Mouse (Mus musculus): ENCODE data around the gene Kcna2.

Kcna2 gene

DNA sequence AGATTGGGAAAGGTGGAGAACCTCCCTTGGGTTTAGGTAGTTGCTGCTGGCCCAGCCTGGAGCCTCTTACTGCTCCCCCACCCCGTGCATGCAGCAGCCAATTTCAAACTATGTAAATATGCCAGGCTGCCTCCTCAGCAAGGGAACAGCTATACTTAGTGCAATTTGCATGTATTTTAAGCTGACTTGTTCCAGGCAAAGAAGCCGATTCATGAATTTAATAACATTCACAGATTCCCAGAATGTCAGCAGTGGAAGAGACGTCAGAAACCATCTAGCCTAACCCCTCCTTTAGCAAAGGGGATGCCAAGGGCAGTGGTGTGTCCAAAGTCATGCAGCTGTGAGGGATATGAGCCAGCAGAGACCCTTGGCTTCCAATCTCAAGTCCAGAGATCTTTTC lies 27.5 kb downstream of the Kcna2 start:
- CTCF ChIA-PET: no interaction called here
- POLR2A ChIA-PET: no interaction called here

DNA sequence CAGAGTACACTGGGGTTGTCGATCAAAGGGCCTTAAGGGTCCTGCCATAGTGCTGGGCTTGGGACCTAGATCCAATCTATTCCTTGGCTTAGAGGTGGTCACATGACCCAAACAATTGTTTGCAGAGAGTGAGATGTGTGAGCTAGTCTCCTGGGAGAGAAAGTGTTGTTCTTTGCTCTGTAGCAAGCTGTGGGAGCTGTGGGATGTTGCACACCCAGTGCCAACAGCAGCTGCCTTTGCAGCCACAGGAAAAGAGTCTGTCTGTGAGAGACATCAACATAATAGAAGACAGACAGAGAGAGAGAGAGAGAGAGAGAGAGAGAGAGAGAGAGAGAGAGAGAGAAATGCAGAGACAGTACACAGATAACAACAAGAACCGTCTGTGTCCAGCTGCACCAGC lies 28.3 kb downstream of the Kcna2 start:
- ChIA-PET POLR2A (interaction anchor here in 1 of 4 experiments (0.8 kb wide), 1 partner anchor 204 kb away, joined by 3 read pairs; the partner anchor contains the start of gene Rbm15), CTCF (interaction anchor here in 2 of 4 experiments (0.6 kb wide), 3 partner anchors 160 to 1607 kb away, joined by 3 to 6 read pairs (median 3); no protein-coding TSS in a partner anchor)

DNA sequence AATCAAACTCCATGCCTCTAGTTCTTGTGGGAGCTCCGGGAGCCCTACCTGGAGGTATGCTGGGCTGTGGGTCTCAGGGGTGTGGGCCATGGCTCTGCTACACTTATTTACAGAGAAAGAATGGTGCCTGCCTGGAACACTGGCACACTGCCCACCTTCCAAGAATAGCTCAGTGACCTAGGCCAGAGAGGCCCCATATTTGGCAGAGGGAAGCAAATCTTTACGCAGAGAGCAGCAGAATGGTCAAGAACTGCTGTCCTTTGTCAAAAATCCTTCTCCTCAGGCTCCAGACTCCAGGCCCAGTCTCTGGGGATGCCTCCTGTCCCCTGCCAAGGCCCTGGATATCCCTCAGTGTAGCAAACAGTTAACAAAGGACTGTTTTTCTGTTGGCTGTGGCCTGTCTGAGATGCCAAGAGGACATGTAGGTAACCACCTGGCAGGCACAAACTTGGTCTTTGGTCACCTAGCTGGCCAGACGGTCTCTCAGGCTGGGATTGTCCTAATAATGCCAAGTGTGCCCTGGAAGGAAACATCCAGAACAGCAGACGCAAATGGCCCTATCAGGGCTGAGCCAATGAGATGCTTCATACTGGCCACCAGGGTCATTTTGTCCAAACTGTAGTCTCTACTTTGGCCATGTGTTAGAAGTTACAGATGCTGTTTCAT lies 29.8 kb downstream of the Kcna2 start:
- ChIA-PET POLR2A (no interaction called here), CTCF (no interaction called here)

DNA sequence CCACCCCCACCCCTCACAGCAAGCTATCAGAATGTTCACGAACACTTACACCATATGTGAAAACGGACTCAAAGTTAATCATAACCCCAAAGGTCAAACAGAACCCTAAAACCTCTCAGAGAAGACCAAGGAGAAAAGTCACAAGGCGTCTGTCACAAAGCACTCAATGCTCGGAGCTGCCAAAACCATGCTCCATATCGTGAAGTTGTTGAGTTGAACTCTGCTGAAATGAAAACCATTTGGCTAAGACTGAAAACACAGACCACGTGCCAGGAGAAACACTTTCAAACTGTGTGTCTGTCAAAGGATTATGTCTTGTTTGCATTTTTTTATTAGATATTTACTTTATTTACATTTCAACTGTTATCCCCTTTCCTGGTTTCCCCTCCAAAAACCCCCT lies 30.9 kb downstream of the Kcna2 start:
- POLR2A ChIA-PET: no interaction called here
- CTCF ChIA-PET: interaction anchor here in 1 of 4 experiments (0.6 kb wide), 1 partner anchor 108 kb away, joined by 9 read pairs; no protein-coding TSS in a partner anchor

DNA sequence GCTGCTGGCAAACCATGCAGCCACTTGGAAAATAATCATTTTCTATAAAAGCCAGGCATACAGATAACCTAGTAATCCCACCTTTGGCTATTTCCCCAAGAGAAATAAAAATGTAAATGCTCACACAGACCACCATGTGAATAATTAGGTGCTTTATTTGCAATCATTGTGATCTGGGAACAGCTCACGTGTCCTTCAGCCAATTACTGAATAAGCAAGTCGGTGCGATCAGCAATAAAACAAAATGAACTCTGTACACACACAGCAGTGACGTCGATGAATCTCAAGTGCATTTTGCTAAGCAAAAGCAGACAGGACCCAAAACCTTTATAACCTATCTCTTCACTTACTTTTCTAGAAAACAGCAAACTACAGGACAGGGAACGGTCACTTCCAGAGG lies 31.7 kb downstream of the Kcna2 start:
- POLR2A ChIA-PET: no interaction called here

DNA sequence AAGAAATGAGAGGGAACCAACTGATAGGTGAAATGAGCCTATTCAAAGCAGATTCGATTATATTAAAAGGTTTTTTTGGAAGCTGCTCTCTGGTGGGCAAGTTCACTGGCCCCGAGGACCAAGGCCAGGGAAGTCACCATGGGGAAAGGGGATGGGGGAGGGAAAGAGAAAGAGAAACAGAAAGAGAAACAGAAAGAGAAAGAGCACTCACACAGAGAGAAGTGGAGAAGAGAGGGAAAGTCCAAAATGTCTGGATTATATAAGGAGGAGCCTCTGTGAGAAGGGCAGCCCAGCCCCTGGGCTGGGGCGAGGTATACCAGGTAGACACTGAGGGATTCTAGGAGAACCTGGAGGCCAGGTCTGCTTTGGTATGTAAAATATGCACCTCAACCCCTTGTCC lies 33.5 kb downstream of the Kcna2 start:
- CTCF ChIA-PET: no interaction called here
- POLR2A ChIA-PET: no interaction called here

More for the DNA sequence above, 31.7 kb downstream of the Kcna2 start:
- CTCF ChIA-PET: no interaction called here

DNA sequence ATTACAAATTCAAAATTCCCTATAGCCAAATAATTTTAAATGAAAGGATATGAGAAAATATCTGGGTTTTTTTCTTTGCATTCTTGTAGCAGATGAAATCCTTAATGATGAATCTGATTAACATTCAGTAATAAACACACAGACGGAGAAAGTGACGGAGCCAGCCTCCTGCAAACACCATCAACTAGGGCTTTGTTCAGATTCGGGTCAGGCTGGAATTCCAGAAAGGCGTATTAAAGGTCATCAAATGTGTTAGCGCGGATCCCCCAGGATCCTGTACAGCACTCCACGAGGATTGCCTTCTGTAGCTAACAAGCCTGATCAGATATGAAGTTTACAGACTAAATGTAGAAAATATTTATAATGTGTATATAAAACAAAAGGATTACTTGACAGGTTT lies 46.2 kb downstream of the Kcna2 start:
- POLR2A ChIA-PET: no interaction called here
- CTCF ChIA-PET: no interaction called here

DNA sequence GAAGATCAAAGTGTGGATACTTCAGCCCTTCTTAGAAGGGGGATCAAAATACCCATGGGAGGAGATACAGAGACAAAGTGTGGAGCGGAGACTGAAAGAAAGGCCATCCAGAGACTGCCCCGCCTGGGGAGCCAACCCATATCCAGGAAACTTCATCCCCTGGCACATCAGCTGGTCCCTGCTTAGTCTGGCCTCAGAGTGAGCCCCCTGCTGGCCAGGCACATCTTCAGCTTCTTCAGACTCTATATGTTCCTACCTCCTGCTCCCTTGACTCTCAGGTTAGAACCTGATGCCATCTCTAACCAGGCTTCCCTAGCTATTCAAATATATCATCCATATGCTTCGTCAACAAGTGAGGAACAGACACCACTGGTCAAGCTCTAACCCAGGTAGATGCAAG lies 48.1 kb downstream of the Kcna2 start:
- ChIA-PET CTCF (interaction anchor here (0.6 to 1.8 kb wide), 12 partner anchors 10 to 244 kb away, joined by 3 to 14 read pairs (median 4); no protein-coding TSS in a partner anchor), POLR2A (interaction anchor here in 1 of 4 experiments (1.1 kb wide), 1 partner anchor 23 kb away, joined by 4 read pairs; no protein-coding TSS in a partner anchor)

DNA sequence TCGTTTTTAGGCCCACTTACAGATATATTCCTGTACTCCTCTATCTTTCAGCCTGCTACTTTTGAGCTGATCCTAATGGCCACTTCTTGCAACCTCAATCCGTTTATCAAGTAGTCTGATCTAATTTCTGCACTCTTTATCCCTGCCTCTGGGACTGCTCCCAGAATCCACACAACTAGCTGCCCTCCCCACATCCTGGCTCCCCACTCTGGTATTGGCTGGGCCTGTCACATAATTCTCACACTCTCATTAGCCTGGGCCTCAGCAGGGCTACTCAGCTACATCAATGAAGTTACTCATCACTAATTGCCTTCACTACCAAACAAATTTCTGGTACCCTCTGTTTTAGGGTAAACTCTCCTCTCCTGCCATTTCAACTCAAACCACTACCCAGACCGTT lies 49.5 kb downstream of the Kcna2 start:
- ChIA-PET CTCF (interaction anchor here in 2 of 4 experiments (0.6 to 1.5 kb wide), 2 partner anchors 9 kb away, joined by 3 read pairs; no protein-coding TSS in a partner anchor), POLR2A (interaction anchor here in 1 of 4 experiments (0.5 kb wide), 1 partner anchor 242 kb away, joined by 5 read pairs; no protein-coding TSS in a partner anchor)

DNA sequence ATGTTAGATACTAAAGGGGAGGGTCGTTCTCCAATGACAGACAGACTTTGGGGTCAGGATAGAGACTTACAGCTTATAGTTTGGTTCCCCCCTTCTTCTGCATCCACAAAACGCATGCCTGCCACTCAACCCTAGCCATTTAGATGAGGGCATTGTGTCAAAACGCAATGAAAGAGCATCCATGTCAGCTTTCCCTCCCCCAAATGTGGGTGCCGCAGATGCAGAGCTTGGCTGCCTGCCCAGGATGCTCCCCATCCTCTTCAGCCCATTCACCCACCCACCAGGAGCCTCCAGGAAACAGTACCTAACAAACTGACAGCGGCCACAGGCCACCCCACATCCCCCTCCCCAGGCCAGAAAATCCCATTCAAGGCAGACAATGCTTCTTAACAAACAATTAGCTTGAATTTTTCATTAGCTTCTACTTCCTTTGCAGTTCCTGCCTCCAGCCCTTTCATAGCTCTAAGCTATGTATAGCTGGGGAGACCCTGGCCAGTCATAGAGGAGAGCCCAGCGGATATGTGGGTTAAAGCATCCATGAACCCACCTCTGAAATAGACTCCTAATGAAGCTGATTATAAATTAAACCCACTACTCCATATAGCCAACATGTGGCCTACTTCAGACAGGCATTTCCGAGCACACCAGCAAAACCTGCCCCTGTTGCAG lies 50.1 kb downstream of the Kcna2 start:
- POLR2A ChIA-PET: interaction anchor here in 1 of 4 experiments (0.5 kb wide), 1 partner anchor 243 kb away, joined by 5 read pairs; no protein-coding TSS in a partner anchor
- CTCF ChIA-PET: interaction anchor here in 3 of 4 experiments (0.6 to 1.5 kb wide), 3 partner anchors 8 to 9 kb away, joined by 3 to 4 read pairs (median 3); no protein-coding TSS in a partner anchor

DNA sequence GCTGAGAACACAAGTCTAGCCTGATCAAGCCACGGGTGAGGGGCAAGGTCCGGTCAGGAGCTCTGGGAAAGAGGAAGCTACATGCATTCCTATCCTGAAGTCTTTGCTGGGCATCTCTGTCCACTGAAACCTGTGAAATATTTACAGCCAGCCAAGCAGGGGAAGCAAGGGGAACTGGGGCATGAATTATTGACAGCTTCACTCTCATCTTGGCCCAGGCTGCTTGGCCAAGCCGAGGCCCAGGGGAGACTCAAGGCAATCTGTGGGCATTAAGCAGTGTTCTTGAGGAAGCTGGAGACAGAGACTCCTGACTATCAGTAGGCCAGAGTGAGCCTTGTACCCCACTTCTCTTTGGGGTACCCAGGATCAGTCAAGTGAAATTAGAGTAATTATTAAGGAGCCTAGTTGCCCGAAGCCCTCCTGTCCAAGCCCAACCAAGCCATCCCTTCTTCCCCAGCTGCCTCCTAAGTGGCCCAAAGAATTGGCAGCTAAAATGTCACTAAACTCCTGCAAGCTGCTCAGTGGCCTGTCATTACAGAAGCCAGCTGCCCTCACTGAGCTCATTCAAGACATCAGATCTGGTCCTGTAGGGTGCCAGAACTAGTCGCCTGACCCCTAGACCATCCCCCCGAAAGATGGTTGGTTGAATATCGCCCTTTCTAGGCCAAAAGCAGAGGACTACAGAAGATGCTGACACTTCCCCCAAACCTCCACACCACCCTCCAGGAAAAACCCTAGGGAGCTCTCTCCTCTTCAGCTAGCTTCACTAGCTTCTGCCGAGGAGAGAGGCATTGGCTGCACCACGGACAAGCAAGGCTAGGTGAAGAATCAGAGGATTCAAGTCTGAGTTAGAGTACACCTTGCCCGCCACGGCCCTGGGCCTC lies 53.1 kb downstream of the Kcna2 start:
- ChIA-PET CTCF (interaction anchor here in 1 of 4 experiments (1.0 kb wide), 1 partner anchor 60 kb away, joined by 3 read pairs; no protein-coding TSS in a partner anchor), POLR2A (no interaction called here)

DNA sequence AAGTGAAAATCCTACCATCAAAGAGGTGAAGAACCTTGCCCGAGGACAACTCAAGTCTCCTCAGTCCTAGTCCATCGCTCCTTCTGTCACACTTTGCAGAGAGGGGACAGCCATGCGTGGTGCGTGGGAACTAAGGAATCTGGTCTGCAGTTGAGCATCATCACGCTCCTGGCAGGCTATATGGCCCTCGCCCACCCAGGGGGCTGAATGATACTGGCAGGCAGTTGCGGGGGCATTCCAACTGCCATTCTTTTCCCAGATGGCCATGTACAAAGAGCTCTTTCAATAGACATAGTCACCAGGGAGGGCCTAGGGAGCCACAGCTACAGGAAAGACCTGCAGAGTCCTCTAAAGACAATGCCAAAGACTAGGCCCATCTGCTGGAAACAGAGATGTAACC lies 57.9 kb downstream of the Kcna2 start:
- ChIA-PET POLR2A (no interaction called here), CTCF (interaction anchor here (0.6 to 2.2 kb wide), 11 partner anchors 7 to 1122 kb away, joined by 3 to 12 read pairs (median 4); no protein-coding TSS in a partner anchor)

DNA sequence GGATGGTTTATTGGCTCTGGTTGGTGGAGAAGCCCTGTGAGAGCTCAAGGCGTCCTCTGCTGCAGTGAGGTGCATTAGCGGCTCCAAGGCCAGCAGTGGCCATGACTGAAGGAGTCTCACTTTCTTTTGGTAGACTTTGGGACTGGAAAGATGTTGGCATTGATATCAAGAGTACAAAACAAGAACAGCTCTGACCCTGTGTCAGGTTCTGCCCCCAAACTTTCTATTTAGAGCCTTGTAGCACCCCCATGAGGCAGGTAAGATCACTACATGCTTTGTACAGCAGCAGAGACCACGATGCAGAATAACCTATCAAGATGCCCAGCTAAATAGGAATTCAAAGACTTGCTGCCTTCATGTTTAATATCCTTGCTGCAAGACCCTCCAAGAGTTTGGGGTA lies 58.5 kb downstream of the Kcna2 start:
- CTCF ChIA-PET: interaction anchor here (0.6 to 2.2 kb wide), 17 partner anchors 8 to 1123 kb away, joined by 3 to 12 read pairs (median 4); no protein-coding TSS in a partner anchor
- POLR2A ChIA-PET: interaction anchor here in 2 of 4 experiments (0.6 kb wide), 2 partner anchors 117 to 407 kb away, joined by 4 to 5 read pairs; no protein-coding TSS in a partner anchor

DNA sequence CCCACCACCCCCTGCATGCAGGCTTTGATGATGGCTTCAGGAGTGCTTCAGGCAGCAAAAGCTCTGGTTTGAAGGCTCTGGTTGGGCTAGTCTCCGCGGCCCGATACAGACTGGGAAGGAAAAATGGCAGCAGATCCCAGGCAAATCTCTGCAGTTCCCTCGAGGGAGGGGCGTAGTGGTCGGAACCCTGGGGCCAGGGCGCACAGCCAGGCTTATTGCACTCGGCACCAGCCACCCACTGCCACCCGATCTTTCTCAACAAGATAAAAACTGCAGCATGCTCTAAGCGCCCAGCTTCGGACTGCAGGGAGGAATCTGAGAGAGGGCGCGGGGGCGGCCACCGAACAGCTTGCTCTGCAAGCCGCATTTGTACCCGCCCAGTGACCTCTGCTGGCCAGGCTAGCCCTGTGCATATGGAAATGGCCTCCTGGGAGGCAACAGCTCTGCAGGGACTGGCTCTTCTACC lies 58.9 kb downstream of the Kcna2 start:
- POLR2A ChIA-PET: interaction anchor here in 2 of 4 experiments (0.6 kb wide), 2 partner anchors 118 to 406 kb away, joined by 4 to 5 read pairs; no protein-coding TSS in a partner anchor
- CTCF ChIA-PET: interaction anchor here (0.7 to 2.2 kb wide), 16 partner anchors 8 to 1485 kb away, joined by 3 to 12 read pairs (median 4); no protein-coding TSS in a partner anchor

DNA sequence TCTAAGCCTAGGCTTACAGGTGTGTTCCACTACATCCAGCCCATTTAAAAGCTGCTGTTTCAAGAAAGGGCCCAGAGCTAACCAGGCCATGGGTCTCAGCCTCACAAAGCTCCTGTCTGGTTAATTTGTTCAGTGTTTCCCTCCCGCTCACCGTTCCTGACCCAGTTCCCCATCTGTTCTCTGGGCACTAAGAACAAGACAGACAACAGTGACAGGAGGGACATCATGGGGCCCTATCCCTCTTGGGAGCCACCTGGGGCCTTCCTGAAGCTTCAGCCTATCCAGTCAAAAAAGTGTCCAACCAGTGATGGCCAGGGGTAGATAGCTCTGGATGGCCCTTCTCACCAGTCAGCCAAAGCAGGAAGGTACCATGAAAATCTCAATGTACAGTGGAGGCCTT lies 61.8 kb downstream of the Kcna2 start:
- ChIA-PET POLR2A (no interaction called here), CTCF (interaction anchor here in 1 of 4 experiments (1.0 kb wide), 1 partner anchor 69 kb away, joined by 3 read pairs; no protein-coding TSS in a partner anchor)

Measured in embryonic stem cell, embryonic (primary cell).